Mouse (Mus musculus): ENCODE data around the gene Rsc1a1. TPM values are rescaled to one million over a fixed set of nuclear protein-coding genes. Genes with fewer than 3 reads are reported as not detected.

Gene Rsc1a1
- total and polyA plus RNA-seq, 3 experiments: 7.7 TPM; not detected in 2

DNA sequence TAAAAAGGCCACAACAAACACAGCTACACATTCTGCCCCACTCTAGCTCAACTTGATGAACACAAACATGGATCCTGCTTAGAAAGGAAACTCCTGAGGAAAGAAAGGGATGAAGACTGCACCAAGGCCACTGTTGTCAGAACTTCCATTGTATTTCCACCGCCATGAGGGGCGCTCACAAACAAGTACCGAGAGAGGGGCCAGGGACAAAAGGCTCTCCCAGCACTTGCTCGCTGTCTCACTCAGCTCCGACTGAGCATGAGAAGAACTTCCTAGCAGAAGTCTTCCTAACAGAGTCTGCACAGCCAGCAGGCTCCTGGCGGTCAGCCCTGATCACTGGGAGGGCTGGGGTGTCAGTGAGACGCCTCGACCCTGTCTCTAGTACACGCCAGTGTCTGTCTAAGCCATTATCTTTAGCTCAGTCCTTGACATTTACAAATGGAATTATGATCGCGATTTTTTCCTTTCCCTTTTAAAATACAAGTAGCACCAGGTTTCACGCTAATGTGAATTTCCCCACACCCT is 2.6 kb downstream of the Rsc1a1 start:
- H3K9me3 ChIP-seq (replicated peaks; ENCODE audit: insufficient read depth, low read length): no peaks in the 10 kb centered on the region
- peaks cover 0 to 10% of the 10 kb centered on the region in 2 experiments; a peak in 3 of 4 replicates for H3K4me1 ChIP-seq (ENCODE audit: control insufficient read depth in 1 of 2, insufficient read depth in 2 of 2, low read length in 2 of 2)
- H3K27me3 ChIP-seq (ENCODE audit: control insufficient read depth in 1 of 2, insufficient read depth in 2 of 2, low read length in 2 of 2): no peaks in the 10 kb centered on the region
- no peak overlapping the region for H3K9ac ChIP-seq (ENCODE audit: control insufficient read depth, low read depth, low read length, poor library complexity, severe bottlenecking)
- peaks cover 7 to 12% of the 10 kb centered on the region in 2 experiments for H3K36me3 ChIP-seq (ENCODE audit: control insufficient read depth in 1 of 2, insufficient read depth in 2 of 2, low read length in 2 of 2)
- no peak for DNase-seq (ENCODE audit: low read depth, low spot score)
- no peak overlapping the region for H3K27ac ChIP-seq (ENCODE audit: control insufficient read depth, low read depth, low read length)
- 0 out of 2 replicates have a peak, but pooled peaks cover 2% of the 10 kb centered on the region for H3K79me2 ChIP-seq (ENCODE audit: control insufficient read depth, insufficient read depth, low read length, poor library complexity)
- H3K4me3 ChIP-seq (ENCODE audit: control insufficient read depth in 1 of 2, insufficient read depth in 1 of 2, low read depth in 2 of 2, low read length in 2 of 2): no peak overlapping the region
- TF ChIP-seq BHLHE40 (IDR thresholded peaks at IDR 0.05; ENCODE audit: borderline replicate concordance, low read depth, low read length) (no peak), POLR2A (IDR thresholded peaks at IDR 0.05; ENCODE audit: control insufficient read depth in 1 of 2, insufficient read depth in 1 of 2, low read depth in 1 of 2, low read length in 2 of 2, poor library complexity in 1 of 2) (0 out of 4 replicates have a peak, but pooled peaks of 1 of the 2 experiments have one; percentile 21)

DNA sequence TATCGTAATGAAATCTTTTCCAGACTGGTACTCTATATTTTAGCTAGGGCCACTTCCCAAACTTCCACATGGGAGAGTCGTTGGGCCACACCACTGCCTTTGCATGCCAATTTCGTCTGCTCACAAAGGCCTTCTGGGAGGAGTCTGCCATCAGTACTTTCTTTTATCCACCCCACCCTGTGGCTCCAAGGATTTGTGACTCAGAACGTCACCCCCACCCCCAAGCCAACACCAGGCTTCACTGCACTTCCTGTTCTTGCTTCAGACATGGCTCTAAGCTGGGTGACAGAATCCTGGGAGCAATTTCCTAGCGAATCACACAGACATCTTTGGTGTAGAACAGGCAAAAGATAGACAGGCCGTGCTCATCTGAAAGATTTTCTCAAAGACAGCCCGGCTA is 3.6 kb downstream of the Rsc1a1 start:
- no peak overlapping the region for H3K27ac ChIP-seq (ENCODE audit: control insufficient read depth, low read depth, low read length)
- H3K27me3 ChIP-seq (ENCODE audit: control insufficient read depth in 1 of 2, insufficient read depth in 2 of 2, low read length in 2 of 2): no peaks in the 10 kb centered on the region
- no peaks in the 10 kb centered on the region for H3K9me3 ChIP-seq (replicated peaks; ENCODE audit: insufficient read depth, low read length)

DNA sequence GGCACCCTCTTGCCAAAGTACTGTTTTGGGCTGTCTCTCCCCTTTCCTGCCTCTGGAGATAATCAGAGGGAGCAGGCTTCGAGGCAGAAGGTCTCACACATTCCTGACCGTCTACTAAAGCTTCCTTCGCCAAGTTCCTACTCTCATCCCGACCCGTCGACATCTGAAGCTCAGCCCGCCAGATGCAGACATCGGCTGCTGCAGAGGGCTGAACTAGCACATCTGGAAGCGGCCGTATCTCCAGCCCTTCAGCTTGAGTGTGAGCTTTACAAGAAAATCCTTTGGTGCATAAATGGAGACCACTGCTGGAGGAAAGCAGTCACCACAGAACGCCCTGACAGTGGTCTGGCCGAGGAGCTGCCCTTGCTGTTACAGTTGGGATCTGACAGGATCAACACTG is 4.5 kb downstream of the Rsc1a1 start:
- Histone ChIP-seq H3K36me3 (ENCODE audit: control insufficient read depth in 1 of 2, insufficient read depth in 2 of 2, low read length in 2 of 2) (peaks cover 3 to 12% of the 10 kb centered on the region in 2 experiments), H3K9ac (ENCODE audit: control insufficient read depth, low read depth, low read length, poor library complexity, severe bottlenecking) (no peak overlapping the region)
- no peak for DNase-seq (ENCODE audit: low read depth, low spot score)

More for the DNA sequence above, 3.6 kb downstream of the Rsc1a1 start:
- Histone ChIP-seq H3K4me1 (ENCODE audit: control insufficient read depth in 1 of 2, insufficient read depth in 2 of 2, low read length in 2 of 2) (peaks cover 0 to 10% of the 10 kb centered on the region in 2 experiments; a peak in 3 of 4 replicates), H3K9ac (ENCODE audit: control insufficient read depth, low read depth, low read length, poor library complexity, severe bottlenecking) (no peak overlapping the region), H3K79me2 (ENCODE audit: control insufficient read depth, insufficient read depth, low read length, poor library complexity) (0 out of 2 replicates have a peak, but pooled peaks cover 2% of the 10 kb centered on the region), H3K36me3 (ENCODE audit: control insufficient read depth in 1 of 2, insufficient read depth in 2 of 2, low read length in 2 of 2) (peaks cover 5 to 12% of the 10 kb centered on the region in 2 experiments), H3K4me3 (ENCODE audit: control insufficient read depth in 1 of 2, insufficient read depth in 1 of 2, low read depth in 2 of 2, low read length in 2 of 2) (no peak overlapping the region)
- peak; percentile 41 for DNase-seq (ENCODE audit: low read depth, low spot score)
- TF ChIP-seq MYB (IDR thresholded peaks at IDR 0.05; ENCODE audit: low read depth, low read length) (no peak), CTCF (IDR thresholded peaks at IDR 0.05 in 2 of 3, conservative IDR thresholded peaks at IDR 0.05 in 1 of 3; ENCODE audit: control insufficient read depth in 1 of 3, insufficient read depth in 1 of 3, low read depth in 2 of 3, low read length in 3 of 3, poor library complexity in 1 of 3, severe bottlenecking in 1 of 3) (no peak), ZKSCAN1 (IDR thresholded peaks at IDR 0.05; ENCODE audit: low read depth, low read length) (no peak), MAFK (IDR thresholded peaks at IDR 0.05; ENCODE audit: borderline replicate concordance, low read depth, low read length) (no peak), RAD21 (IDR thresholded peaks at IDR 0.05; ENCODE audit: low read depth, low read length) (no peak), USF1 (IDR thresholded peaks at IDR 0.05; ENCODE audit: low read depth, low read length) (no peak), MAZ (IDR thresholded peaks at IDR 0.05; ENCODE audit: low read depth, low read length) (no peak), E2F4 (IDR thresholded peaks at IDR 0.05; ENCODE audit: borderline replicate concordance, low read depth, low read length) (no peak), JUND (IDR thresholded peaks at IDR 0.05; ENCODE audit: low read depth, low read length) (no peak), UBTF (IDR thresholded peaks at IDR 0.05; ENCODE audit: borderline replicate concordance, insufficient read depth, low read depth, low read length) (no peak)

More for the DNA sequence above, 4.5 kb downstream of the Rsc1a1 start:
- H3K79me2 ChIP-seq (ENCODE audit: control insufficient read depth, insufficient read depth, low read length, poor library complexity): 0 out of 2 replicates have a peak, but pooled peaks cover 2% of the 10 kb centered on the region
- H3K9me3 ChIP-seq (replicated peaks; ENCODE audit: insufficient read depth, low read length): no peaks in the 10 kb centered on the region
- no peak overlapping the region for H3K27ac ChIP-seq (ENCODE audit: control insufficient read depth, low read depth, low read length)
- no peak for TF ChIP-seq USF1 (IDR thresholded peaks at IDR 0.05; ENCODE audit: low read depth, low read length)
- TF ChIP-seq EP300 (IDR thresholded peaks at IDR 0.05; ENCODE audit: low read depth in 1 of 2, low read length in 2 of 2): no peak
- no peak for TF ChIP-seq MAX (IDR thresholded peaks at IDR 0.05; ENCODE audit: low read length)
- no peak for TF ChIP-seq ZC3H11A (IDR thresholded peaks at IDR 0.05; ENCODE audit: low read depth, low read length)
- no peak for TF ChIP-seq RCOR1 (IDR thresholded peaks at IDR 0.05; ENCODE audit: low read depth, low read length)
- no peak for TF ChIP-seq ETS1 (IDR thresholded peaks at IDR 0.05; ENCODE audit: low read depth, low read length)
- no peak for TF ChIP-seq ZNF384 (IDR thresholded peaks at IDR 0.05; ENCODE audit: low read depth, low read length)
- no peak for TF ChIP-seq NRF1 (IDR thresholded peaks at IDR 0.05; ENCODE audit: insufficient read depth, low read depth, low read length, poor library complexity, severe bottlenecking)
- no peak for TF ChIP-seq E2F4 (IDR thresholded peaks at IDR 0.05; ENCODE audit: borderline replicate concordance, low read depth, low read length)
- H3K4me1 ChIP-seq (ENCODE audit: control insufficient read depth in 1 of 2, insufficient read depth in 2 of 2, low read length in 2 of 2): peaks cover 0 to 12% of the 10 kb centered on the region in 2 experiments; a peak in 3 of 4 replicates
- H3K4me3 ChIP-seq (ENCODE audit: control insufficient read depth in 1 of 2, insufficient read depth in 1 of 2, low read depth in 2 of 2, low read length in 2 of 2): no peak overlapping the region
- H3K27me3 ChIP-seq (ENCODE audit: control insufficient read depth in 1 of 2, insufficient read depth in 2 of 2, low read length in 2 of 2): no peaks in the 10 kb centered on the region
